Mouse (Mus musculus): ENCODE measurements at regions not wholly inside any gene's neighbourhood (a gene's known extent, or its start where the extent isn't known, plus 50 kb on each side); places are given as distances from the start of the nearest gene placed in this dataset.

DNA sequence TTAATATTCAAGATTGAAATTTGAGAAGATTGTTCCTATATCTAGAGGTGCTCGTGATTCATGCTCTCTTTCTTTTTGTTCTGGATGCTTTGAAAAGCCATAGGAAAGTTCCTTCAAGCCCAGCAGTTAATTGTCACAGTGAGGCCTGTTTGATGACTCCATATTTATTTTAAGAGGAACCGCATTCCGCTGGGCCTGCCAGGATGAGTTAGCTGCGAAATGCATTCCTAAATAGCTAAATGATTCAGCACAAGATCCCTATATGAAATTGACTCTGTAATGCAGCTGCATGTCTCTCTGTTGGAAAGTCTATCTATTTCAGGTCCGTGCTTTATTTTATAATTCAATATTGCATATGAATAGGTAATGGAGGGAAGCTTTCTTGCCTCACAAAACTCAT lies 511.9 kb upstream of the Adgra3 start:
- peak in 1 of 2 experiments; percentile 5 for DNase-seq (ENCODE audit: low spot score in 2 of 2)

GRCm38 (mm10) chr5:50551125-50551524 lies 492.3 kb upstream of the Adgra3 start:
- DNase-seq (ENCODE audit: low spot score in 2 of 2): no peak

GRCm38 (mm10) chr5:50512539-50512938 lies 453.7 kb upstream of the Adgra3 start:
- DNase-seq (ENCODE audit: low spot score in 2 of 2): no peak

DNA sequence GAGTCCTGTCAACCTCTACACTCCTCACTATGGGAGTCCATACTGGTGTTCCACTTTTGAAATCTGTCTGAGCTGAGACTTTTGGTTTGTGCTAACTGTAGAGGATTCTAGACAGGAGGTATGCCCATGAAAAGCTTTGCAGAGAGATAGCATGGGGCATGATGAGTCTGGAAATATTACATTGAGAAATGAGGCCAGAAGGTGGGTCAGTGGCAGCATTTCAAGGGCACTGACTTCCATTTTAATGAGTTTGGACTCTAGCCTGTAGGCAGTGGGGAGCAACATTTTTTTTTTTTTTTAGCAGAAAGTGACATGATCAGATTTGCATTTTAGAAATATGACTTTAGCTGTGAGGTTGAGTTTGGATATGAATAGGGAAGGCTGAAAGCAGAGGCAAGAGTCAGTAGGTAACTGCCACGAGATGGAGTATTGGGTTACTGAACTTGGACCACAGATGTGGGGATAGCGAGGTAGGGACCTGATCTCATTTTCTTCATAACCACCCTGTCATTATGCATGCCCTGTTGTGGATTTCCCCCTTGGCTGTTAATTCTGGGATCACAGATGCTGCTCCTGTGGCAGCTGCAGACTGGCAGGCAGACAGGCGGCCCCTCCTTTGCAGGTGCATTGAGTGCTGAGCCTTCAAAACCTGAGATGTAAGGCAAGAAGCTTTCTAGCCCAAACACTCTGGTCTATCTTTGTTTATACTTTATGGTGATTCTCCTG lies 451.1 kb upstream of the Adgra3 start:
- DNase-seq (ENCODE audit: low spot score in 2 of 2): no peak

DNA sequence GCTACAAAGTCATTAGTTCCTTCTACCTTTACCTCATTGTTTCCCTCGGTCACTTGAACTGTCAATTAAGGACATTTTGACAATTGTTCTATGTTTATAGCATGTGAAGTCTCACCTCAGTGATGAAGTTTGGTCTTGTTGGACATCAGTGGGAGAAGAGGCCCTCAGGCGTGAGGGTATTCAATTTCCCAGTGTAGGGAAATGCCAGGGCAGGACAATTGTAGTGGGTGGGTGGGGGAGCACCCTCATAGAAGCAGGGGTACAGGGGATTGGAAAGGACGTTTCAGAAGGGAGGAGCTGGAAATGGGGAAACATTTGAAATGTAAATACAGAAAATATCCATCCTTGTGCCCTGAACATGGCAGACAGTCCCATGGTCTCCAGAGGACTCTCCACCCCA lies 431.4 kb upstream of the Adgra3 start:
- DNase-seq (ENCODE audit: low spot score in 2 of 2): no peak

DNA sequence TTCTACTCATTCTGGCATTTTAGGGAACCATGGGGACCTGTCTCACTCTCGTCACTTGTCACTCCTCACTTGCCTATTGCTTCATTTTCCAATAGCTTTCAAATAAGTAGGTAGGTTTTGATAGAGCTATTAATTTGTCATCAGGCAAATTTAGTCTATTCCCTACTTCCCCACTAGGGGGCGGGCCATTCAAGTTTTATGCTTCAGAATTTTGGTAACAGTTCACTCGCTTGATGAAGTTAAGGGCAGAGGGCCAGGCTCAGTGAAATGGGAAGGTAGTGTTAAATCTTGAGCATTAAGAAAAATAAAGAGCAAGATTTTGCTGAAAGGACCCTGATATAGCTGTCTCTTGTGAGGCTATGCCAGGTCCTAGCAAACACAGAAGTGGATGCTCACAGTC lies 418.2 kb upstream of the Adgra3 start:
- peak; percentile 40 to 56 for DNase-seq (ENCODE audit: low spot score in 2 of 2)

GRCm38 (mm10) chr5:50461491-50461890 lies 402.7 kb upstream of the Adgra3 start:
- DNase-seq (ENCODE audit: low spot score in 2 of 2): no peak

DNA sequence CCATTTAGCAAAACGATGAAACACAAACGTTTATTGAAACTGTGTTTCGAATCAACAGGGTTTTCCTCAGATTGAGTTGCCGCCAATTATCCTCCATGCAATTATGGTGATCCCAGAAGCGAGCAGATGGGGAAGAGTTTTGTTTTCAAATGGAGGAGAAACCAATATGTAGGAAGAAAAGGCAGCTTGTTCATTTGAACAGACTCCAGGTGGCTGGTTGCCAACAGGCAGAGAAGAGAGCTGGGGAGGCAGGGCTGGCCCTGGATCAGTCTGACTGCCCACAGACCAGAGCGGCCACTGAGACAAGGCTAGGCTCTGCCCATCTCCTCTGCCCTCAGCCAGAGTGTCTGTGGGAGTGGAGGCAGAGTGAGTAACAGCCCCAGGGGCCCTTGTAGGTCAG lies 398.8 kb upstream of the Adgra3 start:
- DNase-seq (ENCODE audit: low spot score in 2 of 2): peak; percentile 23 to 34

DNA sequence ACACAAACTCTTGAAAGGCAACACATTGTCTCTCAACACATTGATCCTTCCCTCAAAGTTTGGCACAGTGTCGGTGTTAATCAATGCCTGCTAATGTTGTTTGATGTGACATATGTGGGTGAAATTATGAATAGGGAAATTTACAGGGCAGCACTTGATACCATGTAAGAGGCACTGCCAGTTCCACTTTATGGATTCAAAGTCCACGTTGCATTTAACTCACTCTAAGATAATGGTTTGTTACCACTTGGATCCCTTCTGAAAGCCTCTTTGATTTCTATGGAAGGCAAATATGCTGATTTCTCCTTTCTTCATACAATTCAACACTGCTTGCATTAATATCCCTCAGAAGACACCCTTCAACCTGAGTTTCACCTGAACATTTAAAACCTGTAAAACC lies 395.6 kb upstream of the Adgra3 start:
- no peak for DNase-seq (ENCODE audit: low spot score in 2 of 2)

DNA sequence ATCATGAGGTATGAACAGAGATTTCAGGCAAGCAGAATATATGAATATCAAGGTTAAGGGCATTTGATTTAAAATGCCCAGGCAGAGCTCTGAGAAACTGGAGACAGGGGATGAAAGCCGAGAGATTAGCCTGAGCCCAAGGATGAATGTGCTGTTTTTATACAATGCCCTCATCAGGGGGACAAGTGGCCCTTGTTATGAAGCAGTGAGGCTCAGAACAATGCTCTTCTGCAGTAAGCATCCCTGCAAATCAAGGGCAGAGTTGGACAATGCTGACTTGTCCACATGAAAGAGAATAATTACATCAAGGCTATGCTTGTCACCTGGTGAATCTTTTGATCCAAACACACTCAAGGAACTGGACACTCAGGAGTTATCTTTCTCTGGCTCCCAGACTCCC lies 348.1 kb upstream of the Adgra3 start:
- no peak for DNase-seq (ENCODE audit: low spot score in 2 of 2)

DNA sequence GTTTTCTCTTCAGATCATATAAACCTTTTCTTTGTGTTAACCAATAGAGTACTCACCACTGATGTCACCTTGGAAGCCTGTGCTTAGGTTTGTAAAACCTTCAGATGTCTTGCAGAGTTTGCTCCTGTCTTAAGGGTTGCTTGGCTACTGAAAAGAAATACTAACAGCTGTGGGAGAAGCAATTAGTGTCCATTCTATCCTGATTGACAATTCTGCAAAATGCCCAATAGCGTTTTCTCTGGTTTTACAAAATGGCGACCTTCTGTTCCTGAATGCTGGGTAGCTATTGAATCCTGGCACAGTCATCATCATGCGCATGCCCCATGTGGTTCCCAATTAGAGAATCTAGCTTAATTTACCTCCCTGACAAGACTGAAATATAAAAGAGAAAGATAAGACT lies 347.7 kb upstream of the Adgra3 start:
- no peak for DNase-seq (ENCODE audit: low spot score in 2 of 2)
